Mouse (Mus musculus): Measurements from ENCODE around the gene Laptm4a. TPM values are rescaled to one million over a fixed set of nuclear protein-coding genes. Genes with fewer than 3 reads are reported as not detected.
A peak's percentile ranks its signal among the peaks of the same experiment; 100 is the strongest.

Laptm4a gene
- total RNA-seq, 2 experiments from 2014 or later, result 195 to 263 TPM

DNA sequence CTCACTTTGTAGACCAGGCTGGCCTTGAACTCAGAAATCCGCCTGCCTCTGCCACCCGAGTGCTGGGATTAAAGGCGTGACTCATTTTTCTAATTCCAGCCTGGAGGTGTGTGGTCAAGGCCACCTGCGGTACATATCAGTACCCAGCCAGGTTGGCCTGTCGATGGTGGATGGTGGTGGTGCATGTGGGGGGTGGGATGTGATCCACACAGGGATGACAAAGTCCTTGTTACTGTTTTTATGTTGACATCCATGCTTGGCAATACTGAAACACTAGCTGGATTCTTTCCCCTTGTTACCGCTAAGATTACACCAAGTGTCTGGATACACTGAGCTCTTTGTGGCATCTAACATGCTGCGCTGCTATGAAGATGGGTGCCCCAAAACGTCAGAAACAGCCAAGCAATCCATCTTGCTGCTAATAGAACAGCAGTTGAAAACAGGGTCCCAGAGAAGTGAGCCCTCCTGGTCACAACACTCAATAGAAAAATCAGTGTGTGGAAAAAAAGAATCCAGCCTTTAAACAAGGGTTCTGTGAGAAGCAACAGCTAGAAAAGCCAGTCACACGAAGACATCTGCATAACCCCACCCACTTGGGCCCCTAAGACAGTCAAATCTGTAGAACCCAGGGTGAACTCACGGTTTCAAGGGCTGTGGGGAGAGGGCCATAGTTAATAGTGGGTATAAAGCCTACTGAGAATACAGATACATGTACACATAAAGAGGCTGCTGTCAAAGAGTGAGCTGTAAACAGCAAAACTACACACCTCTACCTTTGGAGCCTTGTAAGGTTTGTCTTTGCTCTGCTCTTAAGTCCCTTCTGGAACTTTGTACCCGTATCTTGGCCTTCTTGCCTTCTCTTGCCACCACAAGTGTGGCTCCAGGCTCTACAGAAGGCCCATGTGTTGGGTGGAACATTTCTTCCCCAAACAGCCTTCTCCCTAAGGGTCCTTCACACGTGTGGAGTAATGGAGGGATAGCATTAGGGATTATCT, 18.8 kb downstream of the Laptm4a start:
- no peak for DNase-seq
- intact Hi-C loops (cut with DNase I), result no loop called here
- H3K4me3 ChIP-seq, result no peak overlapping the region
- no peak for TF ChIP-seq CTCF (IDR thresholded peaks at IDR 0.05)
- no peak overlapping the region for H3K27ac ChIP-seq

DNA sequence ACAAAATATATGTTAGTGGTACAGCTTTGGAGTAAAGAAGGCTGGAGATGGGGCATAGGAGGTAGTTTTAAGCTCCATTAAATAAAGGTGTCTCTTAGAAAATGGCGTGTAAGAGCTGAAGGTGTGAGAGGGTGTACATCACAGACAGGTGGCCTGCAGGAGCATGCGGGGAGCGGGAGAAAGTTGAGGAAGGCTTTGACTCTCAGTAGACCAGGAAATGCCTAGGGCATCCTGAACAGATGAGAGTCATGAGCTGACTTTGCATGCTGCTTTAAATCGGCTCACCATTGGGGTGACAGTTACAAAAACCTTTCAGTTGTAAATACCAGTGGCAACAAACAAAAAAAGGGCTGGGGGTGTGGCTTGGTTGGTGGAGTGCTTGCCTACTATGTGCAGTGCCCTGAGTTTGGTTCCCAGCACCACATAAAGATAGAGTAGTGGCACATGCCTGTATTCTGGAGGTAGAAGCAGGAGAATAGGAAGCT, 19.7 kb downstream of the Laptm4a start:
- Histone ChIP-seq H3K4me3 (no peak overlapping the region), H3K27ac (no peak overlapping the region)
- no peak for TF ChIP-seq CTCF (IDR thresholded peaks at IDR 0.05)
- no peak for DNase-seq
- intact Hi-C loops (cut with DNase I), result no loop called here

DNA sequence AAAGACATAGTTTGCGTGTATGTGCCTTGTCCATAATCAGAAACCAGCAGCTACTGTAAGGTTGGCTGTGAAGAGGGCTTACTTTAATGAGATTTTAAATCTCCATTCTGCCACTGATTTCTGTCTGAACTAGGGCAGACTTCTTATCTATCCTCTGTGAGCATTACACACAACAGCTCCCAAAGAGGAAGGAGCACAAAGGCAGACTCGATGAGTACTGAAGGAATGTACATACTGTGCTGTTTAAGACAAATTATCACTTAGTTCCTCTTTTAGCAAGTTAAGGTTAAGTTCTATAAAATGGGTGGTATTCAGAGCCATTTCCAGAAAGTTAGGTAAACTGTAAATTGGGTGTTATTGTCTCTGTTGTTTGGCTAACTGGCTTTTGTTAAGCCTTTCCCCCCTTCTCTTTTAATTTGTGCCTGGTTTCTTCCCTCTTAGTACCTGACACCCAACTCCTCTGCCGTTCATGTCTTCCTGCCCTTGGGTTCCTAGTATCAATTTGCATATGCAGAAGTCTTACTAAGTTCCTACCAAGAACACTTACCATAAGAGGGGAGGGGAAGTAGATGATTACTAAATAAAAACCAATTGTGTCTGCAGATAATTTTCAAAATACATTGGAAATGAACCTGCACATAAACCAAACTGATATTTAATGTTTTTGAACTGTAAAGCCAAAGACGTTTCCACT, 20.4 kb downstream of the Laptm4a start:
- DNase-seq, result no peak
- Histone ChIP-seq H3K4me3 (no peak overlapping the region), H3K27ac (no peak overlapping the region)
- TF ChIP-seq CTCF (IDR thresholded peaks at IDR 0.05), result no peak
- intact Hi-C loops (cut with DNase I), result no loop called here

DNA sequence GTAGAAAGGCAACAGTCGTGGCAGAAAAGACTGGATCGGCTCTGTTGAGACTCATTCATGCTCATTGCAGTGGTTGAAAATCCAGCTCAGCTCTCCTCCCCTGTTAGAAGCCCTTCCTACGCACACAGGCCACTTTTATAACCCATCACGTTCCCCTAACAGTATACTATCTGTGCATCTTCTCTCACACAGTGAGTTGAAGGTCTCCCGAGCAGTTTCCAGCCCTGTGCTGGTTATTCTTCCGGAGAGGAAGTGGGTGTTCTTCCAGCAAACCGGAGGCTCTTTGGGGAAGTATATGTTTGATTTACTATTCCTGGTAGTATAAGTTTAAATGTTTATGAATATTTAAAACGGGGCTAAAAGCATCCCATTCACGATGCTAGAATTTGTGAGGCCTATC, 25.7 kb downstream of the Laptm4a start:
- intact Hi-C loops (cut with DNase I), result no loop called here
- TF ChIP-seq CTCF (IDR thresholded peaks at IDR 0.05), result no peak
- no peak for DNase-seq
- Histone ChIP-seq H3K4me3 (peak overlapping the region; percentile 70), H3K27ac (no peak overlapping the region)

DNA sequence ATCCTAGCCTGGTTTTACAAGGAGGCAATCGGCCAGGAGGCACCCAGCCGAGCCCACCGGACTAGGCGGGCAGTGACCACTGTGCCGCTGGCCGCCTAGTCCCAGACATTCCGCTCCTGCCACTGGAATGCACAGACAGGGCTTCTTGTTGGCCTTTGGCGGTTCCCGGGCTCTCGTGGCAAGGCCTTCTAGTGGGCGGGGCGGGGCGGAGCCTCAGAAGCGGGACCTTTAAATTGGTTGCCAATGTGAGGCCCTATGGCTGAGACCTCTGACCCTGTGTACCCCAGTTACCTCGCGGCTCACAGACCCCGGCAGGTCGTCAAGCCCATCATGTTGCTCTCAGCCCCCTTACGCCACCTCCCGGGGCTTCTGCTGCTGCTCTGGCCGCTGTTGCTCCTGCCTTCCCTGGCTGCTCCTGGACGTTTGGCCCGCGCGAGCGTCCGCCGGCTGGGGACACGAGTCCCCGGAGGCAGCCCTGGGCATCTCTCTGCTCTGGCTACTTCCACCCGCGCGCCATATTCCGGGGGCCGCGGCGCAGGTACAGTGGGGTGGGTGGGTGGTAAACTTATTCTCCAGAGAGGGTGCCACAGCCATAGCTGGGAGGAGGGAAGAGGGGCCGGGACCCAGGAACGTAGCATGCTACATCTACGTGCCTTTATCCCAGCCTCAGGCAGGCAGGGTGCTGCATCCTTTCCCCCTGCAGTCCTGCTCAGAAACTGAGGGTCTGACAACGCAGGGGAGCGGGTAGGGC, 26.4 kb downstream of the Laptm4a start, which contains the start of gene Matn3:
TSS of gene Matn3 (plus strand) at position 216 of the 751 bp plus-strand sequence.
- TF ChIP-seq CTCF (IDR thresholded peaks at IDR 0.05), result peak; percentile 26; the same call in 1 of the 2 replicates
- DNase-seq, result peak; percentile 86
- intact Hi-C loops (cut with DNase I), result no loop called here
- Histone ChIP-seq H3K27ac (peak within 1 kb of the TSS; percentile 62), H3K4me3 (peak within 1 kb of the TSS; percentile 70)

DNA sequence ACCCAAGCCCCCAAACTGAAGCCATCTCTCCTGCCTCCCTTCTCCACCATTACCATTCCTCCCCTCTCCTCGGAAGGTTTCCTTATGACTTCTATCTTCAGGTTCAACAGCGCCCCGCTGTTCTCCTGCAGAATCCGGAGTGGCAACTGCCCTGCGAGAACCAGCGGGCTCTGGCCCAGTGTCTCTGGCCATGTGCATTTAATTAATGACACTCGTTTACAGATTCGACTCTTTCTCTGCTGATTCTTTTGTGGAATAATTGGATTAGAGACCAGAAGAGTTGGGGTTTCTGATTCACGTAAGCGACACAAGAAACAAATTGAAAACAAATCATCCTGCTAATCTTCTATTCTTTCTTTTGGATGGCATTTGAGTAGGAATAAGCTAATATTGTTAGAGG, 31.7 kb downstream of the Laptm4a start:
- TF ChIP-seq CTCF (IDR thresholded peaks at IDR 0.05), result no peak
- intact Hi-C loops (cut with DNase I), result no loop called here
- Histone ChIP-seq H3K4me3 (no peak overlapping the region), H3K27ac (no peak overlapping the region)
- no peak for DNase-seq

DNA sequence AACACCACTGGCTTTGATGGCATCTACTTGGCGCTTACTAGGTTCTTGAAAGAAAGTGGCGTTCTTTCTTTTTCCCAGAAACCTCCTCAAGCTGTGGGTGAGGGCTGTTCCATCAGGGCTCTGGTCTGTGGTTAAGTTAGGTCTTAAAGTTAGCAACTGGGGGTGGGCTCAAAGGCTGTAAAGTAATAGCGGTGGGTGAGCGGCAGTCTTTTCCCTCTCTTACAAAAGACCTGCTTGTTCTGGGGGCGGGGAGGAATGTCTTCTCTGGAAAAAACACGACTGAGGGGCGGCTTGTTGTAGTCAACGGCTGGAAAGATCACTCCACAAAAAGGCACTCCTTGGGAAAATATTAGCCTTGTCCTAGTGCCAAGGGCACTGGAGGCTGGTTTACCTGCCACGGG, 32.7 kb downstream of the Laptm4a start:
- no peak overlapping the region for H3K4me3 ChIP-seq
- no peak for DNase-seq
- intact Hi-C loops (cut with DNase I), result no loop called here
- H3K27ac ChIP-seq, result no peak overlapping the region
- TF ChIP-seq CTCF (IDR thresholded peaks at IDR 0.05), result no peak

DNA sequence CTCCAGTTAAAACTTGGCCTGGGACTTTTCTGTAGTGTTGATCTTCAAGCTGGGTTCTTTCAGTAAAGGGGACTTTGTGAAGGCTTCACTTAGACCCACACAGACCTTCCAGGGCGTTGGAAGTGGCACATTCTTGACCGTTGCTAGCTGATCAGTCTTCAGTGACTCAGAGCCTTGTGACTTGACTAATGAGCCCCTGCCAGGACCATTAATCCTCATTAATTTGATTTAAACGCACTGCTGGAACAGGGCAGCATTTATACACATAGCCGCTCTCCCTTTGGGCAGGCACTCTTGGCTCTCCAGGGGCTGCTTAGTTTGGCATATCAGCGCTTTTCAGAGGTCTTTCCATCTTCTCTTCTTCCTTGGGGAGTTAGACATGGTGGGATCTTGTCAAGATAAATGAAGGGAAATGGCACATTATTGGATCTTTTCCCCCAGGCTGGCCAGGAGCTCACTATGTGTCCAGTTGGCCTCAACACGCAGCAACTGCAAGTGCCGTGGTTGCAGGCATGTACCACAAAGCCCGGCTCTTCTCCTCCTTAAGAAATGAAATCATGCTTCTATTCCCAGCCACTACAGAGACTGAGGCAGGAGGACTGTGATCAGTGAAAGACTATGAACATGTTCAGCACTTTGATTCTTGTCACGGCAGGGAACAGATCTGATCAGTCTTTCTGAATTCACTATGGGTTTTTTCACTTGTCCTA, 40.3 kb downstream of the Laptm4a start:
- Histone ChIP-seq H3K27ac (peak overlapping the region; percentile 70), H3K4me3 (no peak overlapping the region)
- intact Hi-C loops (cut with DNase I), result no loop called here
- DNase-seq, result no peak
- no peak for TF ChIP-seq CTCF (IDR thresholded peaks at IDR 0.05)

DNA sequence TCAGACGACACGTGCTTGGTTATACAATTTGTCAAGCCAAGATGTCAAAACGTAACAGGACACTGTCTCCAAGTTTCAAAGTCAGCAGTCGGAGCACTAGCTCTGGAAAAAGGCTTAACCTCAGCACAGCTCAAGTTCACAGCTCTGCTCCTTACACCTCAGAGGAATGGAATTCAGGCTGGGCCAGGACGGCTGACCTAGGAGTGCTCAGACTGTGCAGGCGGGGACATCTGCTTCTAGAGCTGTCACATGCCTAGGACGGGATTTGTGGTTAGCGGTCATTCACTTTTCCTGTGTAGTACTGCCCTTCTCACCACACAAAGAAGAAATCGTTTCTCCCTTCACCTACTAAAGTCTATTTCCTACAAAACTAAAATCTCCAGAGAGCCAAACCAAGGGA, 48.4 kb downstream of the Laptm4a start:
- peak overlapping the region; percentile 91 for H3K27ac ChIP-seq
- intact Hi-C loops (cut with DNase I), result no loop called here
- H3K4me3 ChIP-seq, result peak overlapping the region; percentile 36
- TF ChIP-seq CTCF (IDR thresholded peaks at IDR 0.05), result no peak
- DNase-seq, result peak; percentile 89

DNA sequence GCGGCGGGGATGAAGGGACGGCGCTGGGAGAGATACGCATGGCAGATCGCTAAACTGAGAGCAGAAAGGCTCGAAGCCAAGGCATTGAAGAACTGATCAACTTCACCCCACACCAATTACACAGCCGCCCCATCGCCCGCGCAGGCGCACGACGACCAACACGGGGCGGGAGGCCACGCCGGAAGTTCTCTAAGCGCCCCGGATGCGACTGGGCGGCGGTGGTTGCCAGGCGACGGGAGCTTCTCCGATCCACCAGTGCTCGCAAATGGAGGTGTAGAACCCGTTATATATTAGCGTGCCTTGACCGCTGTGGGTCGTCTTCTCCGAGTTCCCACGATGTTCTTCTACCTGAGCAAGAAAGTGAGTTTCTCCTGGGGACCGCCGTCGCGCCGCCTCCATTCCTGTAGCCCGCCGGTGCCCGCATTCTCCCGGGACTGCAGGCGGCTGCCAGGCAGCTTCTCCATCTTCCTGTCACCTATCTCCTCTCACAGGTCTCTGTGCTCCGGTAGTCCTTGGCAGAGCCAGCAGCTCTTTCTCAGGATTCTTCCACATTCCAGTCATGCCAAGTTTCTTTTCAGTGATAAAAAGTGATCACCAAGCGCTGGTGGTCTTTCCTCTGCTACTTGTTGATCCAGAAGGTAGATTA, 52.5 kb downstream of the Laptm4a start, which contains the start of gene Wdr35:
TSS of gene Wdr35 (plus strand) at position 73 of the 646 bp plus-strand sequence.
- H3K4me3 ChIP-seq, result peak within 1 kb of the TSS; percentile 89
- DNase-seq, result peak; percentile 96
- intact Hi-C loops (cut with DNase I), result loop anchor here (2.0 kb wide), 1 partner anchor 51 kb away; no protein-coding TSS in a partner anchor
- peak within 1 kb of the TSS; percentile 93 for H3K27ac ChIP-seq
- TF ChIP-seq CTCF (IDR thresholded peaks at IDR 0.05), result no peak

DNA sequence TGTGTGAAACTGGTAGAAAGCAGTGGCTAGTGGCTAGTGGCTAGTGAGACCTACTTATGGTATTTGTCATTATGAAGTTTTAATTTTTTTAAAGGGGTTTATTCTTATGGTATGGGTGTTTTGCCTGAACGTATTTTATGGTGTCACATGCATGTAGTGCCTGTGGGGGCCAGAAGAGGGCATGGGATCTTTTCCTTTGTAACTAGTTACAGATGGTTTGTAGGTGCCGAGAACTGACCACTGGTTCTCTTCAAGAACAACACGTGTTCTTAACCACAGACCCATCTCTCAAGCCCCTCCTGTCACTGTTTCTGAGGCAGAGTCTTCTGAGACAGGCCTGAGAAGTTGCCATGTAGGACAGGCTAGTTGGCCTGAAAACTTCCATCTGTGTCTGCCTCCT, 53.6 kb downstream of the Laptm4a start:
- no peak overlapping the region for H3K4me3 ChIP-seq
- TF ChIP-seq CTCF (IDR thresholded peaks at IDR 0.05), result 0 out of 2 replicates have a peak, but pooled peaks have one; percentile 11
- intact Hi-C loops (cut with DNase I), result no loop called here
- no peak overlapping the region for H3K27ac ChIP-seq
- DNase-seq, result no peak

Other genes starting within 250 kb of the Laptm4a start
- gene Pum2, start 247.5 kb upstream of the Laptm4a start, total RNA-seq (2021), result 10 to 100 TPM; 83.1 to 83.6 TPM
- gene Sdc1, start 150.3 kb upstream of the Laptm4a start, total RNA-seq (2021), result 1 to 10 TPM; 1.9 to 2.7 TPM
- gene Matn3, start 26.3 kb downstream of the Laptm4a start, total RNA-seq (2021), result under 1 TPM in 1 of 2 experiments, not detected in 1; 0.36 TPM
- gene Wdr35, start 52.2 kb downstream of the Laptm4a start, total RNA-seq (2021), result 10 to 100 TPM in 1 of 2 experiments, 1 to 10 TPM in 1; 8.8 to 11.8 TPM
- 10 to 100 TPM; 25.2 to 27.6 TPM for gene Ttc32, start 108.3 kb downstream of the Laptm4a start, total RNA-seq (2021)